Mouse (Mus musculus): ENCODE measurements at regions not wholly inside any gene's neighbourhood (a gene's known extent, or its start where the extent isn't known, plus 50 kb on each side); places are given as distances from the start of the nearest gene placed in this dataset.
A peak's percentile ranks its signal among the peaks of the same experiment; 100 is the strongest.

DNA sequence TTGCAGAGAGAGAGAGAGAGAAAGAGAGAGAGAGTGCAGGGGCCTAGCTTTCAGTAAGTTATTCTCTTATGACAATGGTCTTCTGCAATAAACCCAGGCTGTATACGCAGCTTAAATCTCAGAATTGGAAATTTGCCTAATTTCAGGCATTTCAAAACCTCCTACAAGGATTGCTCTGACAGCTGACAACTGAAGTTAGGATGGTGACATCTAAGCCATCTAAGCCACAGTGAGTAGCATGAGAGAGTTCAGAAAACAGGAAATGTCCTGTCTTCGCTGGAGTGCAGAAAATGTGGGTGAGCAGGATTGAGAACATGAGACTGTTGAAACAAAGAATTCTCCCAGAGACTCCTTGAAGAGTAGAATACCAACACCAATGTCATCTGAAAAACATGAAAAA lies 56.8 kb downstream of the Fam110c start:
- no peak for DNase-seq (ENCODE audit: low spot score in 2 of 2)

DNA sequence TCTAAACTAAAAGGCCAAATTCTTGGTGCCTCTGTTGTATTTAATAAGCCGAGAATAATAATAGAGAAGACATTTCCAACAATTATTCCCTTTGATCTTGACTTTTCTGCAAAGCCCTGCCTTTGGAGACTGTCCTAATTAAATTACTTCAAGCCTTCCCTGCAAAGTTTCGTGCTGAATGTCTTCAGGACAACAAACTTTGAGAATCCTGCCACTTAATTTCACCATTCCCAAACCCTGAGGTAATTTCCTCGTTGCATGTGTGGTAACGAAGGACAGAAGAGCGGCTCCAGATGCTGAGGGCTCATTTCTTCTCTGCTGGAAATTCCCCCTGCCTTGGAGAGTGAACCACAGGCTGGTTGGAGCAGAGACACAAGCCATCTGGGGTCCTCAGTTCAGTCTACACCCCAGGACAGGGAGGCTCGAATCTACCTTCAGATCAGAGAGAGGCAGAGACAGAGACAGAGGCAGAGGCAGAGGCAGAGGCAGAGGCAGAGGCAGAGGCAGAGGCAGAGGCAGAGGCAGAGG lies 60.9 kb downstream of the Fam110c start:
- DNase-seq (ENCODE audit: low spot score in 2 of 2) = no peak

DNA sequence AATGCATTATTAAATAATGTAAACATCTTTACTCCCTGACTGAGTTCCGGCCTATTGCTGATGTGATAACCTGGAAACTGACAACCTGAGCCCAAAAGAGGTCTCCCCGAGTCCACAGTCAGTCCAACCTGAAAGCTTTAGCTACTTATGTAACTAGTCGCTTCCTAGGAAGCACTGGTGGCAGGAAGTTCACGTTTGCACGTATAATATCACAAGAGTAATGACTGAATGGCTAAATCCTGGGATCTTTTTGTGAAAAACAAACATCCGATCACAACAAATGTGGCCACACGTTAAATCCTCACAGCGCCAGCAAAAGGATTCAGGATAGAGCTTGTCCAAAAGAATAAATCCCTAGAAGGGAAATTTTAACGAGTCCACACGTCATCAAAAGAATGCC lies 62.7 kb downstream of the Fam110c start:
- no peak for DNase-seq (ENCODE audit: low spot score in 2 of 2)

GRCm38 (mm10) chr12:31136911-31137310 lies 63.2 kb downstream of the Fam110c start:
- DNase-seq (ENCODE audit: low spot score in 2 of 2) = no peak

GRCm38 (mm10) chr12:31137431-31137830 lies 63.8 kb downstream of the Fam110c start:
- DNase-seq (ENCODE audit: low spot score in 2 of 2) = no peak

- no peak for DNase-seq (ENCODE audit: low spot score in 2 of 2)
These were observed 66.2 kb downstream of the Fam110c start for GRCm38 (mm10) chr12:31139853-31140252.

DNA sequence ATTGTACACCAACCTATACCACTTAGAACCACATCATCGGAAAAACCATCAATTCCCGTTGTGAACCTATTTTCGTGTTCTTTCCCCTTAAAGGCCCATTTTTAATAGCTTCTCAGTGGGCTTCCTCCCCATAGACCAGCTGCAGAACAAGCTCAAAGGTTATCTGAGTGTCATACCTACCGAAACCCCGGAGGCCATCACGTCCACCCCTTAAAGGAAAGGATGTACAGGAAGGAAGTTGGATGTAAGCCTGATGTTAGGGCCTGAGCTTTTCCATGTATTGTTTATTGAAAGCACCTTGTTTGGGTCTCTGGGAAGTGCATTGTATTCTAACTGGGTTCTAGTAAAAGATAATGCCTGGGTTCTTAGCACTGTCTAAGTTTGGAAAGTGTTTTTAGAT lies 69.6 kb downstream of the Fam110c start:
- DNase-seq (ENCODE audit: low spot score in 2 of 2) = no peak

DNA sequence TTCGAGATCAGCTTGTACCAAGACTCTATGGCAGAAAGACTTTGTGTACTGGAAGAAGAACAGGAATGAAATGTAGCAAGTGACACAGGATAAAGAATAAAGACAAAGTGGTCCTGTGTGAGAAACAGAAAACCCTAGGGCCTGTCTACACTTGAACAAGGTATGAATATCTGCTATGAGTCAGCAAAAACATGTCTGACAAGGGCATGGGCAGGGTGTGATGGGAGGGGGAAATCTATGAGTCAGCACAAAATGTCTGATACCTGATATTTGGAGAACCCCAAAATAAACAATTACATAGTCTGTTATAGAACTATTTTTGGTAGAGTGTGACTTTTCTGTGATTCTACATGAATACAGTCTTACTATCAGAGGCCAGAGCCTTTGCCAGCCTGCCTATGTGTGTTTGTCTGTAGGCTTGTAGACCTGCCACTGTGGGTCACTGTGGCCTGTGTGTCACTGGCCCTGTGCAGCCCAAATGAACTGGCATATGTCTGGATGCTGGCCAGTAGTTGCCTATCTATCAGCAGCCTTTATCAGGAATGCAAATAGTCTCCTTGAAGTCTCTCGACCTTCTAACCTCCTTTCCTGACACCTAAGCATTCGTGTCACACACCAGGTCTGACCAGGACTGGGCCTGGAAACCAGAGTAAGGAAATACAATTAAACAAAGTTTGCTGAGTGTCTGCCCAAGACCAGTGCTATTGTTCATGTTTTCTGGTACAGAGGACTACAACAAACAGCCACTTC lies 71.5 kb downstream of the Fam110c start:
- DNase-seq (ENCODE audit: low spot score in 2 of 2) = no peak

DNA sequence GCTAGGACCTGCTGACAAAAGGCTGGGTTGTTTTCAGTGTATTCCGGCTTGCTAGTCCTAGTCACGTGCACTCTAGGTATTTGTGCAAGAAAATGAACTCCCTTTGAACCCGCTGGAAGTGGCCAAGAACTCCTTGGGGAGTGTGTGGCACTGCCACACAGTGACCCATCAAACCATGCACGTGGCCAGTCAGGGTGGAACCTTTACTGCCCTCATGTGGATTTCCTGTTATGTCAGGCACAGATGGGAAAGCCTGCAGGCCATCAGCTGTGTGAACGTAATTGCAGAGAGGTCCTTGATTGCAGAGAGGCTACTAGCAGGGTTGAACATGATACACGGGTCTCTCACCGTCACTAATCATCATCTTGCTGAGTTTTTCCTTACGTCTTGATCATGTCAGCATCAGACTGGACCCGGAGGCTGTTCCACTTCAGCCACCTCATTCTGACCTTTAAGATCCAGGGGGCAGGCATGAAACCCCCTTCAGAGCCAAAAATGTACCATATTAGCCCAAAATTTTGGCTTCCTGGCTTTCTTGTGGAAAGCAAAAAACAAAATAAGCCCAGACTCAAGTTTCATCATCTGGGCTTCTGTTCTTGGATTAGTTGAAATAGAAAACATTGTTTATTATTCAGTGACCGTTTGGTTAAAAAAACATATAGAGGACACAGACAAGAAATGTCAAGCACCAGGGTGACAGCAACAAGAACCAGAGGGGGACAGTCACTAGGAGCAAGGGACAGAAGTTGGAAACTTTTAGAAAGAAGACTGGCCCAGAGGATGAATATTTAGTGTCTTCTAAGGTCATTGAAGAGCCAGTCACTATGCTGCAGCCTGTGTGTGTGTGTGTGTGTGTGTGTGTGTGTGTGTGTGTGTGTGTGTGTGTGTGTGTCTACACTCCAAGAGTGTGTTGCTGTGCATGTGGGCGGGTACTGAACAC lies 75.0 kb downstream of the Fam110c start:
- DNase-seq (ENCODE audit: low spot score in 2 of 2) = no peak

DNA sequence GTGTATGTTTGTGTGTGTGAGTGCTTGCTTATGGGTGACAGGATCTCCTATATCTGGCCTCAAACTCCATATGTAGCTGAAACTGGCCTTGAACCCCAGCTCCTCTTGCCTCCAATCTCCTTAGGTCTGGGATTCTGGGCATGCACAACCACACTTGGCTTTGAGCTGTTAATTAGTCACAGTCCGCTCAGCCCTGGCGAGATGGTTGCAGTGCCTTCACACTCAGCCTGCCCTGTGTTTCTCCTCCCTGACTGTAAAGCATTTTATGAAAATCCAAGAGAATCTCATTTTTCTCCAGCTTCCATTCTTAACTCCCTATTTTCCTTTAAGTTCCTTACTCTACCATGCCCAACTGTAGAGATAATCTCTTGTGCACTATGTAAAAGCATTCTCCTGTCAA lies 80.1 kb downstream of the Fam110c start:
- DNase-seq (ENCODE audit: low spot score in 2 of 2) = no peak

- DNase-seq (ENCODE audit: low spot score in 2 of 2) = no peak
These were observed 80.9 kb downstream of the Fam110c start for GRCm38 (mm10) chr12:31154608-31155011.

GRCm38 (mm10) chr12:31156154-31156720 lies 82.6 kb downstream of the Fam110c start:
- no peak for DNase-seq (ENCODE audit: low spot score in 2 of 2)

DNA sequence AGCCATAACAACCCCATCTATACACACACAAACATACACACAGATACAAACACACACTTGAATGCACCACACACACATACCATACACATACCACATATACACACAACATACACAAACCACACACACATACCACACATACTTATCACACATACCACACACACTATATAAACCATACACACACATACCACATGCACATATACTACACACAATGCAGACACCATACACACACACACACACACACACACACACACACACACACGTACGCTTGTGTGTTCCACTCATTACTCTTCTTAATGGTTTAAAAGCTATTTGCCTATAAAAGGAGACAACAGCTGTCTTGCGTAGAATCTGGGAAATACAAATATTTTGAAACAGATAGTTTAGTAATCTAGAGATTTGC lies 83.1 kb upstream of the Gm6993 start:
- DNase-seq (ENCODE audit: low spot score in 2 of 2) = no peak

DNA sequence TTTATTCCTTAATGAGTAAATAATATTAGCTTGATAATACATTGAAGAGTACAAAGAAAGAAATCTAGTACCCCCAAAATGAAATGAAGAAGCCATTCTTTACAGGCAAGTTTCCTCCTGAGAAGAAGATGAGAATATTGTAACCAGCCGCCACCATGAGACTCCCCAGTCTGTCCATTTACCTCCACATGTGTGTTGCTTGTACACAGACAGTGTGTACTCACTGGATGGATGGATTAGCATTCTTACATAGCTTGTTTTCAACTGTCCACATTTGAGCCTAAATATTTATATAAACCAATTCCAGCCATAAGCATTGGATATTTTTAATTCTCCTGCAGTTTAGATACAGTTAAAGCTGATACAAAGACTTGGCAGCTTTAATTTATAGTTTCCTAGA lies 82.7 kb upstream of the Gm6993 start:
- no peak for DNase-seq (ENCODE audit: low spot score in 2 of 2)

DNA sequence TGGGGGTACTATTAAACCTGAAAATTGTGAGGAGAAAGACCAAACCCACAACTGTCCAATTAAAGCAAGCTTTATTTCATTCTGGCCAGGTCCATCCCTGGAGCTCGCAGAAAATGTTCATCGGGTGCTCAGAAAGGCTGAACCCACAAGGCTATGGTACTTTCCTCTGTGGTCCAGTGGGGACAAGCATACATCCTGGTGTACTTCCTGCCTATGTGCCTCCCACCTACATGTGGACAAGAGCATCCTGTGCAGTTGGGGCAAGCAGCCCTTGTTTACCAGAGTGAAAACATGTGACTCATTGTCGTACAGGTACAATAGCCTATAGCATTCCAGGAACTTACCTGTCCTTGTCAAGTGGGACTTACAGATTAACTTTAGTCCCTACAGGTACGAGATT lies 81.7 kb upstream of the Gm6993 start:
- DNase-seq (ENCODE audit: low spot score in 2 of 2) = no peak

GRCm38 (mm10) chr12:31159378-31159777 lies 81.2 kb upstream of the Gm6993 start:
- DNase-seq (ENCODE audit: low spot score in 2 of 2) = no peak

DNA sequence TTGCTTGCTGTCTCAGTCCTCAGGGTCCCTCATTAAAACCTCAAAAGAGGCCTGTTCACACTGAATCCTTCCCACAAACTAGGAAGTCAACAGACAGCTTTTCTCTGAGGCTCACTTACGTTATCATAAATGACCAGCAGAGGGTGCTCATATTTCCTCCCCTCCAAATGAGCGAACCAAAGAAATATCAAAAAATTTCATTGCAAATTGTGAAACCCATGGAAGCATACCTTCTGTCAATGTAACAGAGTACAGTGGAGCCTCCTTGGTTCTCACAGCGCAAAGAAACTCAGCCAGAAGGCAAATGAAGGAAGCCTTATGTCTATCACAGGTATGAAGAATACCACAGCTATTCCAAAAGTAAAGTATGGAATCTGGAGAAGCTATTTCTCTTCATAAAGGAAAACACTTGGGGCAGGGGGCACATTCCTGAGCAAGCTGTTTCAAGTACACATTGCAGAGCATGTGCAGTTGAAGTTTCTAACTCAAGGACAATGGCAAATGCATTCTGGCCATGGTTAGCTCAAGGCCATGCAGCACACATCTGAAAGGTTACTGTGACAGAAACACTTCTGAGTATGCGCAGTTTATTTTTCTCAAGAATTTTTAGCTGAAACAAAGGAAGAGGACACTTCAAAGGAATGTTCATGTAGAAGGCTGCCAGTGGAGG lies 72.2 kb upstream of the Gm6993 start:
- DNase-seq (ENCODE audit: low spot score in 2 of 2) = peak in 1 of 2 experiments; percentile 44

GRCm38 (mm10) chr12:31170111-31170510 lies 70.5 kb upstream of the Gm6993 start:
- no peak for DNase-seq (ENCODE audit: low spot score in 2 of 2)

DNA sequence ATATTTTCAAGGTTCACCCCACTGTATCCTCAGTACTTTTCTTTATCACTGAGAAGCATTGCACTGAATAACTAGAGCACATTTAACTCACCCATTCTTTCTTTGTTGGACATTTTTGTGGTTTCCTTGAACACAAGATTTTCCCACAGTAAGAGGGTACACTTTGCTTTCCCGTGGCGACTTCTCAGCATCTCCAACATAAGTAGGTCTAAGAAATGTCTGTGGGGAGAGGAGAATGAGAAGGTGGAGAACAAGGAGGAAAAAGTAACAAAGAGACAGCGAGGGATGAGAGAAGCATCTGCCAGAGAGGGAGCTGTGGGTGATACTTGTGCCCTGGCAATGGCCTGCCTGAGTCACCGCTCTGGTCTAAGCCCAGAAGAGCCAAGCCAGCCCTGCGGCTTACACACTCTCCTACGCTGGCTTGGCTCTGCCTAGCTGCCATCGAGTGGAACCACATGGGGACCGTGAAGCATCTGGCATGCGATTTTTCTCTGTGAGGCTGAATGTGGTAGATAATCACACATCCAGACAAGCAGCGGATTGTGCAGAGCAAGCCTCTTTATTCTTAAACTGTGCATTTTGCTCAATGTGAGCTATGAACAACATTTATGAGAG lies 69.9 kb upstream of the Gm6993 start:
- peak in 1 of 2 experiments; percentile 51 for DNase-seq (ENCODE audit: low spot score in 2 of 2)

DNA sequence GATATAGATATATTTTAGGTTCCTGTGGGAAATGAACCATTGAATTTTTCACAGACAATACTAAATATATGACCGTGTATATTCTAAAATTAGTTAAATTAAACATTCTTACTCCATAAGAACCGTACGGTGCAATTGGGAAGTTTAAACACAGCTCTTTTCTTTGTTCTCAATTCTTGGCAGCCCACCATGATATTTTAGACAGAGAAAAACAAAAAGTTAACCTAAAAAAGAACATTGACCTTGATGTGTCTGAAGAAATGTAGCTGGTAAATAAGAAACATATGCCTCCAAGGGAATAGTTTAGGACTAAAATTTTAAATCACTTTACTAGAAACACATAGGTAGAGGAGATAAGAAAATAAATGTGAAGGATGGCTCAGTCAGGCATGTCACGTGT lies 68.6 kb upstream of the Gm6993 start:
- DNase-seq (ENCODE audit: low spot score in 2 of 2) = no peak
